Mouse (Mus musculus) C2C12 (cell line): ENCODE data around the gene Lefty1.

Experiments
- CEBPB ChIP-seq: IDR thresholded peaks from one replicate; pipeline ENCODE4 v1.6.1; 2011; ENCODE audit warnings: low read depth, mild to moderate bottlenecking, control low read depth, moderate library complexity
- CTCF ChIP-seq: IDR thresholded peaks from one replicate; pipeline ENCODE4 v1.5.1; 2011; ENCODE audit not compliant: control insufficient read depth, insufficient read depth, insufficient read length
- FOSL1 ChIP-seq: IDR thresholded peaks from one replicate; pipeline ENCODE4 v1.8.0; 2011; ENCODE audit warnings: mild to moderate bottlenecking, low read length; ENCODE audit not compliant: poor library complexity, insufficient read depth, severe bottlenecking
- MAX ChIP-seq: IDR thresholded peaks from one replicate; pipeline ENCODE4 v1.6.1; 2011; ENCODE audit warnings: mild to moderate bottlenecking, control low read depth
- MYOG ChIP-seq: IDR thresholded peaks from one replicate; pipeline ENCODE4 v1.6.1; 2011; ENCODE audit not compliant: control insufficient read depth, insufficient read length; ENCODE audit errors: extremely low read depth
- USF1 ChIP-seq: IDR thresholded peaks from one replicate; pipeline ENCODE4 v1.6.1; 2011; ENCODE audit warnings: low read depth, mild to moderate bottlenecking, control low read depth, moderate library complexity

GRCm38 (mm10) chr1:180934467-180935419 lies at the start of gene Lefty1:
- TF ChIP-seq CTCF (no peak), CEBPB (no peak), MAX (no peak), USF1 (no peak), MYOG (no peak), FOSL1 (no peak)
